Mouse (Mus musculus) testis, adult 2 months (tissue): ENCODE data around the gene Cnnm1.

Experiments used
- CTCF ChIP-seq: fragments of 200-500 bp; IDR thresholded peaks from 2 replicates; pipeline ENCODE4 v1.5.1; 2012; ENCODE audit warnings: low read depth, mild to moderate bottlenecking, inconsistent platforms, low read length, moderate library complexity; ENCODE audit not compliant: control insufficient read depth, insufficient read depth, insufficient replicate concordance
- POLR2A ChIP-seq: fragments of 200-500 bp; IDR thresholded peaks from 2 replicates; pipeline ENCODE4 v1.6.1; 2012; ENCODE audit warnings: low read depth, mild to moderate bottlenecking, inconsistent platforms, low read length, moderate library complexity; ENCODE audit not compliant: control insufficient read depth

DNA sequence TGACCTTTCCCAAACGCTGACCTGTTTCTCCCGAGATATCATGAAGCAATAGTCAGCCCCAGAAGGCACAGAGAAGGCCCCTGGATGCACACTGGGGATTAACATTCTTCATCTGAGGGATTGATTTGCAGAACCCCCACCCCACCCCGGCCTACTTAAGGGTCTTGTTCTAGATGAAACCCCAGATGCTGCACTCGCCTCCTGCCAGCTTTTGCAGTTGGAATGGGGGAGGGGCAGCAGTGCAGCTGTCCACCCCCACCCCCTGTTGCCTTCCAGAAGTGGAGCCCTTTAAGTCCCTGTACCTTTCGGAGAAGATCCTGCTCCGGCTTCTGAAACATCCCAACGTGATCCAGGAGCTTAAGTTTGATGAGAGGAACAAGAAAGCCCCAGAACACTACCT, 29.1 kb downstream of the Cnnm1 start:
- no peak for TF ChIP-seq POLR2A
- no peak for TF ChIP-seq CTCF
